Mouse (Mus musculus): ENCODE data around the gene Klk1b5.

The Klk1b5 gene

DNA sequence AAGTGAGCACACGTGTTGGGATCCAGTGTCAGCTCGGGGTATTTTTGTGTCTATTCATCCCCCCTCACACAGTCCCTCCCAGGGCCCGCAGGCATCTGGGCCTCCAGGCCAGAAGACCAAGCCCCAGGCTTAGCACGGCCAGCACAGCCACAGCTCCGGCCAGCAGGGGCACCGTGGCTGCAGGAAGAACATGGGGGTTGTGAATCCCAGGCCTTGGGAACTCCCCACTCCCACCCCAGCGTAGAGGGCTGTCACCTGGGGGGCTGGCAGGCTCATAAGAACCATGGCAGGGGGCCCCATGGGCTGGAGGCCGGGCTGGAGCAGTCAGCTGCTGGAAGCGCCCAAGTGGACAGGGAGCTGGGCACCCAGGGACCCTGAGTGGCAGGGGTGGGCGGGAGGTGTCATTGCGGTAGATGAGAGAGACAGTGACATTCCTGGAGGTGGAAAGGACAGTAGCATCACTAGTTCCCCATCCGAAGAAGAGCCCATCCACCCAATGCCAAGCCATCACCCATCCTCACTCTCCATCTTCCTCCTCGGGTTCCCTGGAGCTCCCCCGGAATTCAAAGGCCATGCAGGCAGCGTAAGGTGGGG, 37.4 kb downstream of the Klk1b5 start:
- DNase-seq (ENCODE audit: low read depth, low spot score), result no peak

GRCm38 (mm10) chr7:44254930-44255329, 39.2 kb downstream of the Klk1b5 start:
- DNase-seq (ENCODE audit: low read depth, low spot score), result no peak

GRCm38 (mm10) chr7:44257278-44257677, 41.5 kb downstream of the Klk1b5 start, which contains the start of gene Acp4:
Gene Acp4 (minus strand): TSS chr7:44257378.
- DNase-seq (ENCODE audit: low read depth, low spot score), result no peak

DNA sequence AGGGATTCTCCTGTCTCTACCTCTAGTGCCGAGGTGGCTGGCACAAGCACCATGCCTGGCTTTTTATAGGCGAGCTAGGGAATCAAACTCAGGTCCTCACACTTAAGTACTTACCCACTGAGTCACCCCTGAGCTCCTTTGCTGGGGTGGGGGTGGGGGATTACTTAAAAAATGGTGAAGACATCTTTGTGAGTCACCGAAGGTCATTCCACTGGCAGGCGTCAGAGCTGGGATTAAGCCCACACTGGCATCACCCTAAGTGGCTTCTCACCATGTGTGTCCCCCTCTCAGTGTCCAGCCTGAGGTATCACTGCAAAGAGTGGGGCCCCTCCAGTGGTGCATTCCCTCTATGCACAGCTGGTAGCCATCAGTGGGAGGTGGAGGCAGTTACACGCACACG, 44.7 kb downstream of the Klk1b5 start:
- DNase-seq (ENCODE audit: low read depth, low spot score), result no peak

- DNase-seq (ENCODE audit: low read depth, low spot score), result no peak
These were observed 45.4 kb downstream of the Klk1b5 start, which contains the start of gene Gm15517 for GRCm38 (mm10) chr7:44261147-44261546. Gene Gm15517 (plus strand): TSS chr7:44261447.

DNA sequence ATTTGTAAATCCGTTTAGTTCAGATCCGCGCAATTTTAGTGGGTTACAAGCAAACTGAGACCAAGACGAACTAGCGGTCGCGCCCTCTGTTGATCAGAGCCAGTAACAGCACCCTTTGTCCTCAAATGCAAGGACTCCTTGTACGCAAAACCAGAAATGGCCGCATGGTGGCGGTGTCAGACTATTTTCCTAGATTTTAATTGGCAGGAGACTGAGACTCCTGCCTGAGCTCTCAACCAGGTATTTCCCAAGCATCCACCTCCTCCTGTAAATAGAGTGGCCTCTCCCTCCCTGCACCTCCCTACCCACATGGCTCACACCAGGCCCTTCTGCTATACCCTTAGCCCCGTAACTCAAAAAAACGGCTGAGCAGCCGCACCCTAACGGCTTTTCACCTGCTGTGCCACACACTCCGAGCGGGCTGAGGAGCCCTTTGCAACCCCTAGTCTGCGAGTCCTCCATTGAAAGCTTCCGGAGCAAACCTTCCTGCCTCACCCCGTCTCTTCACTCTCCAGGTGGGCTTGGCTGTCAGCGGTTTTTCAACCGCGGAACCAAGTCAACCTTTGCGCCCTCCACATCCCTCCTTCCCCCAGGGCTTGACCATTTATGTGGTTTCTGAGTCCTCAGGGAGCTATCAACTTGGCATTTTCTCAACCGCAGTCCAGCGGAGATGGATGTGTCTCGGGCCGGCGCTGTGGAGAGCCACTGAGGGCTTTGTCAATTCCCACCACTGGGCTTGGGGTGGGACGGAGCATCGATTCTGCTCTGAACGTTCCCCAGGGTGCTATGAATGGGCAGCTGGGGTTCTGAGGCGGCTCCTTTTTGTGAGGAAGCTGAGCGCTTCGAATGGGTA, 47.3 kb downstream of the Klk1b5 start:
- peak; percentile 94 for DNase-seq (ENCODE audit: low read depth, low spot score)

- DNase-seq (ENCODE audit: low read depth, low spot score), result no peak
These were observed 52.4 kb downstream of the Klk1b5 start for GRCm38 (mm10) chr7:44268117-44268516.

DNA sequence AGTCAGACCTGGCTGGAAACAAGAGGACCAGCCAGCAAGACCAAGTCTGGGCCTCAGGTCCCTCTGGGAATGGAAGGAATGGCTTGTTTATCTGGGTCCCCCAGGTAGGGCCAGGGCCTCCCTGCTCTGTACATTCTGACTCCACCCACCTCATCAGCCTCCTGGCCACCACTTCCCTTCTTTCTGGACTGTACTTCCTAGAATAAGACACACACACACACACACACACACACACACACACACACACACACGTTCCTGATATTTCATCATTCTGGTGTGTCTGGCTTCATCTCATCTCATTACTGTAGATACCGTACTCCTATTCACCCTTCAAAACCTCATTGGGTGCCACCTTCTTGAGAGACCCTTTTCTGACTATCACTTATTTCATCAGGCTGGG, 53.7 kb downstream of the Klk1b5 start:
- DNase-seq (ENCODE audit: low read depth, low spot score), result no peak

All from CD4-positive, CD25-positive, alpha-beta regulatory T cell, adult 2 months (primary cell).